Mouse (Mus musculus) midbrain, embryonic 13.5 days (tissue): Measurements from ENCODE around the gene Egln1. TPM values are rescaled to one million over a fixed set of nuclear protein-coding genes. Genes with fewer than 3 reads are reported as not detected.
A peak's percentile ranks its signal among the peaks of the same experiment; 100 is the strongest.

Experiments used
- ATAC-seq: fragments of 200-750 bp; cut with Nextera tagmentation; 2 replicates; pipeline ENCODE4 v1.8.0; 2017; ENCODE audit warnings: mild to moderate bottlenecking, moderate TSS enrichment, moderate library complexity
- H3K27ac ChIP-seq: fragments of 300-500 bp; sonication (generic); 2 replicates; pipeline ENCODE4 v1.5.1; 2015; ENCODE audit warnings: inconsistent platforms, mild to moderate bottlenecking, moderate library complexity
- H3K27me3 ChIP-seq: fragments of 300-500 bp; sonication (generic); 2 replicates; pipeline ENCODE4 v1.6.1; 2015; ENCODE audit warnings: mild to moderate bottlenecking, inconsistent platforms
- H3K36me3 ChIP-seq: fragments of 300-500 bp; sonication (generic); 2 replicates; pipeline ENCODE4 v1.6.1; 2015; ENCODE audit warnings: mild to moderate bottlenecking, inconsistent platforms
- H3K4me1 ChIP-seq: fragments of 300-500 bp; sonication (generic); replicated peaks from 2 replicates; pipeline ENCODE4 v1.6.1; 2015; ENCODE audit warnings: inconsistent platforms
- H3K4me2 ChIP-seq: fragments of 300-500 bp; sonication (generic); replicated peaks from 2 replicates; pipeline ENCODE4 v1.6.1; 2015; ENCODE audit warnings: moderate library complexity, mild to moderate bottlenecking, inconsistent platforms
- H3K4me3 ChIP-seq: fragments of 300-500 bp; sonication (generic); replicated peaks from 2 replicates; pipeline ENCODE4 v1.5.1; 2015; ENCODE audit warnings: mild to moderate bottlenecking, inconsistent platforms
- H3K9ac ChIP-seq: fragments of 300-500 bp; sonication (generic); replicated peaks from 2 replicates; pipeline ENCODE4 v1.6.1; 2015; ENCODE audit warnings: mild to moderate bottlenecking, inconsistent platforms
- H3K9me3 ChIP-seq: fragments of 300-500 bp; sonication (generic); 2 replicates; pipeline ENCODE4 v1.6.1; 2016; ENCODE audit warnings: mild to moderate bottlenecking, inconsistent platforms
- WGBS: fragments of 180-500 bp; shearing (Covaris S2); methylation state at CpG from one replicate; pipeline ENCODE4 v1.1.7; 2015; 5-methylcytosine and 5-hydroxymethylcytosine counted together
- polyA plus RNA-seq: library from polyadenylated mRNA; unstranded; fragments of >200 nt; fragmentation: Nextera tagmentation; extraction: Ambion mirVana; gene quantifications from 2 replicates; pipeline ENCODE4 v1.2.1, GENCODE M21; 2015

The Egln1 gene
- 18.0 TPM in 2 replicates for polyA plus RNA-seq

DNA sequence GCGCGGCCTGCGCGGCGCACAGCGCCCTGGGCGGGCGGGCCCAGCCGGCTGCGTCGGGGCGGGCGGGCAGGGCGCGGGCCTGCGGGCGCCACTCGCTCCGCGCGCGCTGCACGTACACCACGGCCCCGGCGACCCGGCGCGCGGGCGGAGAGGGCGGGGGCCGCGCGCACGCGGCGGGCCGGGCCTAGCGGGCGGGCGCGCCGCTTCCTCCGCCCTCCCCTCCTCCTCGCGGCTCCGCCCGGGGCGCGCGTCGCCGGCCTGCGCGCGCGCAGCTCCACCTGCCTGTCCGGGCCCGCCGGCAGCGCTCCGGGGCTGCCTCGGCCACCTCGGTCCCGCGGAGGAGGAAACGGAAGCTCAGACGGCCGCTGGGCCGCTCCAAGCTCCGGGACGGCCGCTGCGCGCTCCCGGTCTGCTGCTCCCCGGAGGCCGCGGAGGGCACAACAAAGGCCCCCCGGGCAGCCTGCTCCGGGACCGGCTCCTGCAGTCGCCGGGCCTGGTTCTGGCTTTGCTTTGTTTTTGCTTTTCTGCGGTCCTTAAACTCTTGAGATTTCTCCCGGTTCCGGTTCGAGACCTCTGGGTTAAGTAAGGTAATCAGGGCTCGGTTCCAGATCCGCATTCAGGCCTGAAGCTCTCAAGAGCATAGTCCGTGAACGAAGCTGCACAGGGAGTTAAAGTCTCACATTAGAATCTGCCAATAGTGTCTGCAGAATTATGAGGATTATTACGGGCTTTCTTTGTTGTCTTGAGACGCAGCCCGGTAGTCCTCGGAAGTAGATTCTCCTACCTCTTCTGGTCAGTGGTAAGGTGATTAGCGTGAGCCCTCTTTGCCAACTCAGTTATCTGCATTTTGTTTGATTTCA is at the start of gene Egln1:
Gene Egln1, minus strand, starts transcription at position 116 of the 860 bp plus-strand sequence.
- Histone ChIP-seq H3K27ac (peak within 1 kb of the TSS; percentile 99), H3K4me1 (peaks cover 45% of the 10 kb centered on the region), H3K9me3 (no peaks in the 10 kb centered on the region), H3K4me2 (peak within 1 kb of the TSS; percentile 92), H3K36me3 (no peaks in the 10 kb centered on the region), H3K9ac (peak within 1 kb of the TSS; percentile 95), H3K4me3 (peak within 1 kb of the TSS; percentile 90), H3K27me3 (no peaks in the 10 kb centered on the region)
- under 1% methylated on average over 76 of the region's 98 CpGs for WGBS
- ATAC-seq = peak; percentile 81

DNA sequence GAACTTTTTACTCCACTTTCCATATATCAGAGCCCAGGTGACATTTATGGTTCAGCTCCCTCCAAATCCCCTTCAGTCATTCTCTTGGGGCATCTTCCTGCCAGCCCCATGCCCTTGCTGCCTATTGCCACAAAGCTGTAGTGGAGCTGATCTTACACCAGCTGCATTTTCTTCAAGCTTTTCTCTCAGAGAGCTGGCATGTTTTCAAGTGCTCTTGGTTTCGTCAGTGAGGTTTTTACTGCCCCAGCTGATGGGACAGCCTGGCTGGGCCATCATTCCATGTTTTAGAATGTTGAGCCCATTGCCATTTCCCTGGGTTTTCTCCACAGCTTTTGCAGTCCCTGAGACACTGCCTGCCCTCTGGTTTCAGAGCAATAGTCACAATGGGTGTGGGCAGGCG is 46.7 kb upstream of the Egln1 start:
- H3K4me2 ChIP-seq = no peak overlapping the region
- H3K4me1 ChIP-seq = no peaks in the 10 kb centered on the region
- no peak overlapping the region for H3K9ac ChIP-seq
- H3K9me3 ChIP-seq = no peaks in the 10 kb centered on the region; the same call in 1 of the 2 replicates
- ATAC-seq = no peak
- 84% methylated on average over 2 of the region's 2 CpGs for WGBS
- H3K4me3 ChIP-seq = no peak overlapping the region
- H3K27me3 ChIP-seq = peaks cover 9% of the 10 kb centered on the region
- no peak overlapping the region for H3K27ac ChIP-seq
- no peaks in the 10 kb centered on the region for H3K36me3 ChIP-seq

DNA sequence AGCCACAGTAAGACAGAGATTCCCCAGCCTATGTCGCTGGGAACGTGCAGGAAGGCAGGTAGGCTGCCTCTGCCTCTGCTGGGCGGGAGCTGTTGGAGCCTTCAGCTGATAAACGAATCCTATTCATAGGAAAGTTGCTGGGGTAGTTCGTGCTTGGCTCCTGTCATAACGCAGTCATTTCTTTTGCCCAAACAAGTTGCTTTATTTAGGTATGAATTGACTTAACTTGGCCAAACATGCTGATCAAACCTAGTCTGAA is 42.5 kb upstream of the Egln1 start:
- peaks cover 9% of the 10 kb centered on the region for H3K27me3 ChIP-seq
- no peak overlapping the region for H3K4me3 ChIP-seq
- 24% methylated on average over 6 of the region's 6 CpGs for WGBS
- H3K9ac ChIP-seq = no peak overlapping the region
- H3K9me3 ChIP-seq = no peaks in the 10 kb centered on the region
- no peak overlapping the region for H3K4me2 ChIP-seq
- H3K27ac ChIP-seq = no peak overlapping the region
- H3K36me3 ChIP-seq = no peaks in the 10 kb centered on the region
- no peaks in the 10 kb centered on the region for H3K4me1 ChIP-seq
- no peak for ATAC-seq

DNA sequence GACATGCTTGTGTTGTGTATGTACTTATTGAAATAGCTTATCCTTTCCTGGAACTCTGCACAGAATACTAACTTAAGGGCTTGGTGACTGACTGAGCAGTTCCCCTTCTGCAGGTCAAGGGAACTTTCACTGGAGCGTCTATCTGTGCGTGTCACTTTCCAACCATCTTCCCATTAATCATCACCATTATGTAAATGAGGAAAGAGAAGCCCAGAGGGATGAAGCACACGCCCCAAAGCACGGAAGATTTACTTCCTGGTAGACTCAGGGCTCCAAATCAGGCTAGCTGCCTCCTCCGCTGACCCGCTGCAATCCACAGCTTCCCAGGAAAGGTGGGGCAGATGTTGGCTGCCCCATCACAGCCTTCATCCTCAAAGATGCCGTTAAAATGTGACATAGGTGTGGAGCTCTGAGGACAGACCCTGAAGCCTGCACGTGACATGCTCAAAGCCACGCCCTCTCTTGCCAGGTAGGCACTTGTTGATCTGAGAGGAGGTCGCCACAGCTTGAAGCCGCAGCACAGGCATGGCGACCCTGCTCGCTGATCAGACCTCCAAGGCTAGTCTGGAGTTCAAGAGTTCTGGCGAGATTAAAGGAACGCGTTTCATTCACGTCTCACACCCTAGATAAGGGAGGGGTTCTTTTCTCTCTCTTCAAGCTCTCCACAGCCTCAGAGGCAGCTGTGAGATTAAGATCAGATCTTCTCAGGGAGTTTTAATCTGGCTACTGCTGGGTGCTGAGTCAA is 42.0 kb upstream of the Egln1 start:
- Histone ChIP-seq H3K4me2 (no peak overlapping the region), H3K9me3 (no peaks in the 10 kb centered on the region), H3K9ac (no peak overlapping the region), H3K4me1 (no peaks in the 10 kb centered on the region), H3K27me3 (peaks cover 6% of the 10 kb centered on the region), H3K36me3 (no peaks in the 10 kb centered on the region), H3K4me3 (no peak overlapping the region), H3K27ac (no peak overlapping the region)
- ATAC-seq = no peak
- 24% methylated on average over 17 of the region's 17 CpGs for WGBS

DNA sequence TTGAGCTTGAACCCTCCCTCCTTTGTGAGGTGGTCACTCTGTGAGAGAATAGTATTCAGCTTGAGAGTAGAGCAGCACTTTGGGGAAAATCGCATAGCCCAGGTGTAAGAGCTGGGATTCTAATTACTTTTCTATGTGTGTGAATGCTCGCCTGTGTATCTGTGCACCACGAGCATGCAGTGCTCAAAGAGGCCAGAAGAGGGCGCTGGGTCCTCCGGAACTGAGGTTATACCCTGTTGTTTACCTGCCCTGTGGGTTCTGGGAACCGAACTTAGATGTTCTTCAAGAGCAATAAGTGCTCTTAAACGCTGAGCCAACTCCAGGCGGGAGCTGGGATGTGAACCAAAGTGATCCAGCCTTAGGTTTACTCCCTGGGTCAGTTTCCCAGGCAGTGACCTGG is 31.7 kb upstream of the Egln1 start:
- no peak overlapping the region for H3K9ac ChIP-seq
- ATAC-seq = no peak

DNA sequence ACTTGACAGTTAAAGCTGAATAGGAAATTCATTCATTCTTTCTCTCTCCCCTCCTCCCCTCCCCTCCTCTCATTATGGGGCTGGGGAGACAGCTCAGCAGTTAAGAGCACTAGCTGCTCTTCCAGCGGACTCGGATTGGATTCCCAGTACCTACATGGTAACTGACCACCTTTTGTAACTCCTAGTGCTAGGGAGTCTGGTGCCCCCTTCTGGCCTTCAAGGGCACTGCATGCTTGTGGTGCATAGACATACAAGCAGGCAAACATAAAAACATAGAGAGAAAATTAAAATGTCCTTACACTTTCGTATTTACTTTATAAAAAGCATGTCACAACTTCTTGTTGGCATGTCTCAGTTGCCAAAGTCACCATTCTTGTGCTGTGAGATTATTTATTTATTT is 30.9 kb upstream of the Egln1 start:
- 95% methylated on average over 3 of the region's 3 CpGs for WGBS
- Histone ChIP-seq H3K9me3 (0 out of 2 replicates have a peak, but pooled peaks cover 9% of the 10 kb centered on the region), H3K36me3 (no peaks in the 10 kb centered on the region), H3K27me3 (no peaks in the 10 kb centered on the region), H3K4me3 (no peak overlapping the region), H3K9ac (no peak overlapping the region), H3K4me1 (no peaks in the 10 kb centered on the region), H3K4me2 (no peak overlapping the region), H3K27ac (no peak overlapping the region)
- no peak for ATAC-seq

More for the DNA sequence above, 31.7 kb upstream of the Egln1 start:
- Histone ChIP-seq H3K27me3 (no peaks in the 10 kb centered on the region), H3K4me1 (no peaks in the 10 kb centered on the region), H3K27ac (no peak overlapping the region), H3K4me2 (no peak overlapping the region), H3K4me3 (no peak overlapping the region), H3K9me3 (0 out of 2 replicates have a peak, but pooled peaks cover 9% of the 10 kb centered on the region), H3K36me3 (no peaks in the 10 kb centered on the region)
- WGBS = 86% methylated on average over 8 of the region's 8 CpGs

DNA sequence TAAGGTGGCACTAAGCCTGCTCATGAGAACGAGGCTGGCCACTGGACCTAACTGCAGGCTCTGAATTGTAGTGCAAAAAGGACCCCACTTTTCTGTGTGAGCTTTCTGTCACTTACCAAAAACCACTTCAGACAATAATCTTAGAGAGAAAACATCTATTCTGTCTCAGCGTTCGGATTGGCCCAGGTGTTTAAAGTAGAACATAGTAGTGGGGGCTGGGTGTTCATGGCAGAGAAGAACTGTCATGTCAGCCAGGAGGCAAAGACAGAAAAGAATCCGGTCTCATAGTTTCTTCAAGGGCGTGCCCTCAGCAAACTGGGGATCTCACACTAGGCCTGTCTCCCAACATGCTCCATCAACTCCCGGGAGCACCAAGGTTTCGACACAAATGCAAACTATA is 28.9 kb upstream of the Egln1 start:
- Histone ChIP-seq H3K4me2 (no peak overlapping the region), H3K9ac (no peak overlapping the region), H3K36me3 (no peaks in the 10 kb centered on the region), H3K4me1 (no peaks in the 10 kb centered on the region), H3K27ac (no peak overlapping the region), H3K9me3 (0 out of 2 replicates have a peak, but pooled peaks cover 11% of the 10 kb centered on the region), H3K4me3 (no peak overlapping the region), H3K27me3 (no peaks in the 10 kb centered on the region)
- 86% methylated on average over 7 of the region's 7 CpGs for WGBS
- no peak for ATAC-seq

DNA sequence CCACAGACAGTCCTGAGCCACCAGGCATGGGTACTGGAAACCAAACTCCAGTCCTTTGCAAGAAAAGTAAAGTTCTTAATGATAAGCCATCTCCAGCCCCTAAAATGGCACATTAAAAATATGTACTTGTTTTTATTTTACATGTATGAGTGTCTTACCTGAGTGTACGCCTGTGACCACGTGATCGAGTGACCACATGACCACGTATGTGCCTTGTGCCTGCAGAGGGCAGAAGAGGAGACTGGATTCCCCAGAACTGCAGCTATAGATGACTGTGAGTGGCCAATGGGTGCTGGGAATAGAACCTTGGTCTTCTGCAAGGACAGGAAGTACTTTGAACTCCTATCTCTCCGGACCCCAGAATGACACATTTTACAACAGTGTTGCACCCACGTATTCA is 27.1 kb upstream of the Egln1 start:
- peaks cover 12% of the 10 kb centered on the region; the same call in 1 of the 2 replicates for H3K9me3 ChIP-seq
- WGBS = 90% methylated on average over 6 of the region's 6 CpGs
- H3K36me3 ChIP-seq = no peaks in the 10 kb centered on the region
- H3K4me1 ChIP-seq = no peaks in the 10 kb centered on the region
- no peak for ATAC-seq
- no peak overlapping the region for H3K9ac ChIP-seq
- H3K27me3 ChIP-seq = no peaks in the 10 kb centered on the region
- no peak overlapping the region for H3K27ac ChIP-seq
- no peak overlapping the region for H3K4me3 ChIP-seq
- no peak overlapping the region for H3K4me2 ChIP-seq

DNA sequence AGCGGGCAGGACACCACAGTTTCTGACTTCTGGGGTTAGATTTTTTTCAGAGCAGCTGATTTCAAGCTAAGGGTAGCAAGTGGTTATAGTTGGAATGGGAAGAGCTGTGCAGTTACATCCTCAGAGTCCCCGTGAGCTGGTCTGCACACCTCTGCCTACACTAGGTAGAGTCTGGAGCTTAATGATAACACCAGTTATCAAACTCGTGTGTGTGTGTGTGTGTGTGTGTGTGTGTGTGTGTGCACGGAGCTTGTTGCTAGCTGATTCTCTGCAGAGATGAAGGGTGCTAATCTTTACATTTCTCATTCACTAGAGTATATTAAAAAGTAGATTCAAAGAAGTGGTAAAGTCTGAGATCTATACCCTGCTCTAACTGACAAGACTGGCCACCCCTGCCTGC is 25.1 kb upstream of the Egln1 start:
- Histone ChIP-seq H3K9ac (no peak overlapping the region), H3K27ac (no peak overlapping the region), H3K36me3 (no peaks in the 10 kb centered on the region), H3K27me3 (no peaks in the 10 kb centered on the region), H3K4me1 (no peaks in the 10 kb centered on the region), H3K4me2 (no peak overlapping the region), H3K9me3 (peaks cover 3% of the 10 kb centered on the region; the same call in 1 of the 2 replicates), H3K4me3 (no peak overlapping the region)
- WGBS = 86% methylated on average over 4 of the region's 4 CpGs
- no peak for ATAC-seq

DNA sequence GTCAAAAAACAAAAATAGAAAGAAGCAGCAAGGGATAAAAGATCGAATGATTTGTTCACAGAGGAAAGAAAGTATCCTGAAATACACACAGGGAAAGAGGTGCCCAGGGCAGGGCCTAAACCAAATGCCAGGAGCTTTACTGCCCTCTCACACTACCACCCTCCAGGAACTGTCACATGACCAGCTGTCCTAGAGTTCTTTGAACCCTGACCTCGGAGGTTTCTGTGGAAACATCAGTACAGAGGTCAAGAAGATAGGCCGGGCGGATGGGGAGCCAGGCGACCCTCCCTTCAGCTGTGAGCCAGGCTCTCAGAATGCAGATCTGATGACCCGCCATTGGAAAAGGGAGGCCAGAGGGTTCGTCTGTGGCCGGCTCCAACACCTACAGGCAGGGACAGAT is 24.1 kb upstream of the Egln1 start:
- Histone ChIP-seq H3K27ac (no peak overlapping the region), H3K4me1 (no peaks in the 10 kb centered on the region), H3K9me3 (peaks cover 3% of the 10 kb centered on the region; the same call in 1 of the 2 replicates), H3K36me3 (no peaks in the 10 kb centered on the region), H3K4me2 (no peak overlapping the region), H3K27me3 (no peaks in the 10 kb centered on the region), H3K9ac (no peak overlapping the region), H3K4me3 (no peak overlapping the region)
- no peak for ATAC-seq
- WGBS = 82% methylated on average over 8 of the region's 8 CpGs

DNA sequence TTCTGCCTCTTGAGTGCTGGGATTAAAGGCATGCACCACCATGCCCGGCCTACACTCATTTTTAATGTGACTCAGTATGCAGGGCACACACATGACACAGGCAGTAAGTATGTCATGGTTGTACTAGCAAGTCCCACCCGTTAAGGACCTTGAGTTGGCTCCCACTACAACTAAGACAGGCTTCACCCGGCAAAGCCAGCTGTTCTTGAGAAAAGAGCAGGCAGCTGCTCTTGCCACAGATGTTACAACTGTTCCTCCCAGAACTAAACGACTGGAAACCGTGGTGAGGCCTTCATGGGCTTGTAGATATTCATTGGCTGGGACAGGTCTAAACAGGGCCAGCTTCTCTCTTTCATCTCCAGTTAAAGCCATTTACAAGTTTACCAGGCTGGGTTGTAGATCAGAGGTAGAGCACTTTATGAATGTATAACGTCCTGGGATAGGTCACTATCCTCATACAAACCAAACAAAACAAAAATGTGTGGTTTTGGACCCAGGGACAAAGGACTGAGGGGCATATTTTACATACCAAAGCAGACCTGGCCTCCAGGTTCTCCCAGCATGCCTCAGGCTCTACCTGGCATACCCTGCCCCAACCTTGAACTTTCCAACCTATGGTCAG is 21.3 kb upstream of the Egln1 start:
- Histone ChIP-seq H3K9ac (no peak overlapping the region), H3K4me3 (no peak overlapping the region), H3K27ac (no peak overlapping the region), H3K27me3 (no peaks in the 10 kb centered on the region), H3K4me2 (no peak overlapping the region), H3K9me3 (peaks cover 3% of the 10 kb centered on the region; the same call in 1 of the 2 replicates), H3K4me1 (no peaks in the 10 kb centered on the region), H3K36me3 (no peaks in the 10 kb centered on the region)
- ATAC-seq = no peak
- WGBS = 84% methylated on average over 6 of the region's 6 CpGs

DNA sequence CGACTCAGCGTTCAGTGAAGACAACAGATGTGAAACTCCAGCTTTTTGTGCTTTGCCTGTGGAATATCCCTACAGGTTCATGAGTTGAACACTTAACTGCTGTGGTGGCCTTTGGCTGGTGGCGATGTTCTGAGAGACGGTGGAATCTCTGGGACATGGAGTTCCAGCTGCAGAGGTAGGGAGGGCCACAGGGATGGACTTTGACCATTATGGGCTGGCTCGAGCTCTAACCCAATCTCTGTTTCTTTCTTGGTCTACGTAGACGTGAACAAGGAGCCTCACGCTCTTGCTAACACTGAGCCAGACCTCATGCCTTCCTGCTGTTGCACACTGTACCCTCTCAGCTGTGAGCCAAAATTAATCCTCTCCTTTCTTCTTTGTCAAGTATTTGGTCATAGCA is 15.8 kb upstream of the Egln1 start:
- Histone ChIP-seq H3K4me2 (no peak overlapping the region), H3K9me3 (no peaks in the 10 kb centered on the region), H3K4me1 (peaks cover under 1% of the 10 kb centered on the region; the same call in 1 of the 2 replicates), H3K27me3 (no peaks in the 10 kb centered on the region), H3K36me3 (no peaks in the 10 kb centered on the region), H3K4me3 (no peak overlapping the region), H3K27ac (no peak overlapping the region), H3K9ac (no peak overlapping the region)
- WGBS = 95% methylated on average over 8 of the region's 8 CpGs
- no peak for ATAC-seq
